Mouse (Mus musculus): ENCODE results near the gene Rab8a. TPM values are rescaled to one million over a fixed set of nuclear protein-coding genes. Genes with fewer than 3 reads are reported as not detected.
A peak's percentile ranks its signal among the peaks of the same experiment; 100 is the strongest.

Gene Rab8a
- polyA plus RNA-seq, 1 experiment, result 49.0 TPM

DNA sequence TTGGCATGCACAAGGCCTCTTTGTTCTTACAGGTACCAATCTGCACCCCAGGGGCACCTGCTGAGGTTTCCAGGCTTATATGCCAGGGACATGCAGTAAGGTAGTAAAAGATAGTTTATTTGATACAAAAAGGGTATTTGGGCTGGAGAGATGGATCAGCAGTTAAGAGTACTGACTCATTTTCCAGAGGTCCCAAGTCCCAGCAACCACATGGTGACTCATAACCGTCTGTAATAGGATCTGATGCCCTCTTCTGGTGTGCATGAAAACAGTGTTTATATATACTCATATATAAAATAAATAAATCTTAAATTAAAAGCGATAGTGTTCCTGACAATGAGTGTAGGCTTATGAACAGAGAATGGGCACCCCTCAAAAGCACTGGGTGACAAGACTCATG, 2.9 kb upstream of the Rab8a start:
- TF ChIP-seq POLR2A (IDR thresholded peaks at IDR 0.05; ENCODE audit: low read depth, low read length) (no peak), CTCF (IDR thresholded peaks at IDR 0.05; ENCODE audit: extremely low read depth, insufficient read depth, insufficient read length, insufficient replicate concordance) (no peak)
- Histone ChIP-seq H3K4me3 (ENCODE audit: extremely low read depth, insufficient read depth, insufficient read length) (no peak overlapping the region), H3K27me3 (ENCODE audit: control insufficient read depth, insufficient read depth, low read length) (no peaks in the 10 kb centered on the region), H3K36me3 (ENCODE audit: control insufficient read depth, insufficient read depth, low read length) (peaks cover 8% of the 10 kb centered on the region), H3K4me1 (ENCODE audit: control insufficient read depth, insufficient read depth, insufficient read length) (peaks cover 12% of the 10 kb centered on the region; the same call in 1 of the 2 replicates), H3K27ac (ENCODE audit: insufficient read depth, low read length) (no peak overlapping the region)
- WGBS, result 91% methylated on average over 2 of the region's 2 CpGs
- DNase-seq (ENCODE audit: low read depth in 1 of 2, low spot score in 2 of 2), result no peak

GRCm38 (mm10) chr8:72158726-72159125, 2.3 kb upstream of the Rab8a start:
- 86% methylated on average over 3 of the region's 3 CpGs for WGBS
- H3K36me3 ChIP-seq (ENCODE audit: control insufficient read depth, insufficient read depth, low read length), result peaks cover 4% of the 10 kb centered on the region; the same call in 1 of the 2 replicates
- no peak overlapping the region for H3K27ac ChIP-seq (ENCODE audit: insufficient read depth, low read length)
- DNase-seq (ENCODE audit: low read depth in 1 of 2, low spot score in 2 of 2), result no peak
- TF ChIP-seq POLR2A (IDR thresholded peaks at IDR 0.05; ENCODE audit: low read depth, low read length) (no peak), CTCF (IDR thresholded peaks at IDR 0.05; ENCODE audit: extremely low read depth, insufficient read depth, insufficient read length, insufficient replicate concordance) (no peak)
- H3K4me1 ChIP-seq (ENCODE audit: control insufficient read depth, insufficient read depth, insufficient read length), result peaks cover 17% of the 10 kb centered on the region; the same call in 1 of the 2 replicates
- no peaks in the 10 kb centered on the region for H3K27me3 ChIP-seq (ENCODE audit: control insufficient read depth, insufficient read depth, low read length)
- H3K4me3 ChIP-seq (ENCODE audit: extremely low read depth, insufficient read depth, insufficient read length), result no peak overlapping the region

GRCm38 (mm10) chr8:72160007-72160406, 993 bp upstream of the Rab8a start:
- H3K4me1 ChIP-seq (ENCODE audit: control insufficient read depth, insufficient read depth, insufficient read length), result peaks cover 17% of the 10 kb centered on the region; the same call in 1 of the 2 replicates
- no peak for DNase-seq (ENCODE audit: low read depth in 1 of 2, low spot score in 2 of 2)
- 8% methylated on average over 3 of the region's 3 CpGs for WGBS
- H3K27ac ChIP-seq (ENCODE audit: insufficient read depth, low read length), result peak overlapping the region; percentile 96
- TF ChIP-seq CTCF (IDR thresholded peaks at IDR 0.05; ENCODE audit: extremely low read depth, insufficient read depth, insufficient read length, insufficient replicate concordance) (no peak), POLR2A (IDR thresholded peaks at IDR 0.05; ENCODE audit: low read depth, low read length) (no peak)
- peaks cover 5% of the 10 kb centered on the region; the same call in 1 of the 2 replicates for H3K36me3 ChIP-seq (ENCODE audit: control insufficient read depth, insufficient read depth, low read length)
- H3K27me3 ChIP-seq (ENCODE audit: control insufficient read depth, insufficient read depth, low read length), result no peaks in the 10 kb centered on the region
- peak overlapping the region; percentile 73 for H3K4me3 ChIP-seq (ENCODE audit: extremely low read depth, insufficient read depth, insufficient read length)

DNA sequence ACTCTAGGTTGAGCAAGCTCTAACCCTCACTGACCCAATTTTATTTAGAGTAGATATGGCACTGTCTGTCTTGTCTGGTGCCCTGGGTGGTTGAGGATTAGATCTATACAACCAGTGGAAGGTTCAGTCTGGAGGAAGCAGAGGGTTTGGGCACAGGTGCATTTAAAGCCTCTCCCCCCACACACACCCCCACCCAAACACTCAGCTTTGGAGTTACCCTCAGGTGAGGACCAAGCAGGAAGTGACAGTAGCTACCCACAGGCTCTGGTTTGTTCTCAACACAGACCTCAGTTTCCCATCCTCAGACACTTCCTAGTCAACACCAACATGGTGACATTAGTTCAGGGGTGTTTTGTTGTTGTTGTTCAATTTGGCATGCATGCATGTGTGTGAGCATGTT, 1.8 kb downstream of the Rab8a start:
- H3K4me1 ChIP-seq (ENCODE audit: control insufficient read depth, insufficient read depth, insufficient read length), result peaks cover 28% of the 10 kb centered on the region; the same call in 1 of the 2 replicates
- peak overlapping the region; percentile 94; the same call in 1 of the 2 replicates for H3K27ac ChIP-seq (ENCODE audit: insufficient read depth, low read length)
- TF ChIP-seq POLR2A (IDR thresholded peaks at IDR 0.05; ENCODE audit: low read depth, low read length) (no peak), CTCF (IDR thresholded peaks at IDR 0.05; ENCODE audit: extremely low read depth, insufficient read depth, insufficient read length, insufficient replicate concordance) (no peak)
- DNase-seq (ENCODE audit: low read depth in 1 of 2, low spot score in 2 of 2), result no peak
- H3K4me3 ChIP-seq (ENCODE audit: extremely low read depth, insufficient read depth, insufficient read length), result no peak overlapping the region
- no peaks in the 10 kb centered on the region for H3K27me3 ChIP-seq (ENCODE audit: control insufficient read depth, insufficient read depth, low read length)
- peaks cover 5% of the 10 kb centered on the region; the same call in 1 of the 2 replicates for H3K36me3 ChIP-seq (ENCODE audit: control insufficient read depth, insufficient read depth, low read length)

- TF ChIP-seq CTCF (IDR thresholded peaks at IDR 0.05; ENCODE audit: extremely low read depth, insufficient read depth, insufficient read length, insufficient replicate concordance), result no peak
- no peak for TF ChIP-seq POLR2A (IDR thresholded peaks at IDR 0.05; ENCODE audit: low read depth, low read length)
- 52% methylated on average over 3 of the region's 3 CpGs for WGBS
- H3K4me1 ChIP-seq (ENCODE audit: control insufficient read depth, insufficient read depth, insufficient read length), result peaks cover 34% of the 10 kb centered on the region; the same call in 1 of the 2 replicates
- H3K36me3 ChIP-seq (ENCODE audit: control insufficient read depth, insufficient read depth, low read length), result peaks cover 46% of the 10 kb centered on the region
- no peak overlapping the region for H3K4me3 ChIP-seq (ENCODE audit: extremely low read depth, insufficient read depth, insufficient read length)
- H3K27me3 ChIP-seq (ENCODE audit: control insufficient read depth, insufficient read depth, low read length), result no peaks in the 10 kb centered on the region
- DNase-seq (ENCODE audit: low read depth in 1 of 2, low spot score in 2 of 2), result peak; percentile 81 to 88
- H3K27ac ChIP-seq (ENCODE audit: insufficient read depth, low read length), result peak overlapping the region; percentile 91
These were observed 8.2 kb downstream of the Rab8a start for GRCm38 (mm10) chr8:72169098-72169668.

- Histone ChIP-seq H3K27ac (ENCODE audit: insufficient read depth, low read length) (peak overlapping the region; percentile 91), H3K36me3 (ENCODE audit: control insufficient read depth, insufficient read depth, low read length) (peaks cover 47% of the 10 kb centered on the region), H3K4me3 (ENCODE audit: extremely low read depth, insufficient read depth, insufficient read length) (no peak overlapping the region), H3K27me3 (ENCODE audit: control insufficient read depth, insufficient read depth, low read length) (no peaks in the 10 kb centered on the region), H3K4me1 (ENCODE audit: control insufficient read depth, insufficient read depth, insufficient read length) (peaks cover 34% of the 10 kb centered on the region; the same call in 1 of the 2 replicates)
- DNase-seq (ENCODE audit: low read depth in 1 of 2, low spot score in 2 of 2), result peak in 1 of 2 experiments; percentile 39
- WGBS, result 87% methylated on average over 3 of the region's 3 CpGs
- no peak for TF ChIP-seq CTCF (IDR thresholded peaks at IDR 0.05; ENCODE audit: extremely low read depth, insufficient read depth, insufficient read length, insufficient replicate concordance)
- TF ChIP-seq POLR2A (IDR thresholded peaks at IDR 0.05; ENCODE audit: low read depth, low read length), result no peak
These were observed 8.8 kb downstream of the Rab8a start for GRCm38 (mm10) chr8:72169681-72170249.
